Mouse (Mus musculus): Measurements from ENCODE around the gene Parvb. TPM values are rescaled to one million over a fixed set of nuclear protein-coding genes. Genes with fewer than 3 reads are reported as not detected.
A peak's percentile ranks its signal among the peaks of the same experiment; 100 is the strongest.

Parvb gene
- polyA plus RNA-seq, 1 experiment, result 103 TPM

GRCm38 (mm10) chr15:84291097-84291496, 59.3 kb downstream of the Parvb start:
- TF ChIP-seq FOSL1 (IDR thresholded peaks at IDR 0.05; ENCODE audit: insufficient read depth, low read length, poor library complexity, severe bottlenecking) (no peak), CTCF (IDR thresholded peaks at IDR 0.05; ENCODE audit: control insufficient read depth, insufficient read depth, insufficient read length) (no peak), MAX (IDR thresholded peaks at IDR 0.05) (no peak), CEBPB (IDR thresholded peaks at IDR 0.05; ENCODE audit: low read depth) (no peak), USF1 (IDR thresholded peaks at IDR 0.05; ENCODE audit: low read depth) (no peak)
- H3K36me3 ChIP-seq (ENCODE audit: control insufficient read depth, insufficient read depth), result peaks cover 92% of the 10 kb centered on the region
- H3K4me3 ChIP-seq (ENCODE audit: insufficient read depth, poor library complexity, severe bottlenecking), result no peak overlapping the region
- no peak overlapping the region for H3ac ChIP-seq (ENCODE audit: control insufficient read depth, insufficient read length, low read depth)
- no peaks in the 10 kb centered on the region for H3K27me3 ChIP-seq (ENCODE audit: control insufficient read depth, insufficient read depth, insufficient read length)
- no peaks in the 10 kb centered on the region for H3K79me2 ChIP-seq (ENCODE audit: control insufficient read depth, insufficient read depth)
- H3K79me3 ChIP-seq (ENCODE audit: low read depth), result no peaks in the 10 kb centered on the region

GRCm38 (mm10) chr15:84293590-84293989, 61.7 kb downstream of the Parvb start:
- H3K79me2 ChIP-seq (ENCODE audit: control insufficient read depth, insufficient read depth), result peaks cover 7% of the 10 kb centered on the region
- H3K4me3 ChIP-seq (ENCODE audit: insufficient read depth, poor library complexity, severe bottlenecking), result no peak overlapping the region
- no peaks in the 10 kb centered on the region for H3K79me3 ChIP-seq (ENCODE audit: low read depth)
- peaks cover 83% of the 10 kb centered on the region for H3K36me3 ChIP-seq (ENCODE audit: control insufficient read depth, insufficient read depth)
- no peak overlapping the region for H3ac ChIP-seq (ENCODE audit: control insufficient read depth, insufficient read length, low read depth)
- no peaks in the 10 kb centered on the region for H3K27me3 ChIP-seq (ENCODE audit: control insufficient read depth, insufficient read depth, insufficient read length)
- TF ChIP-seq CEBPB (IDR thresholded peaks at IDR 0.05; ENCODE audit: low read depth) (no peak), MYOD1 (IDR thresholded peaks at IDR 0.05; ENCODE audit: control insufficient read depth, insufficient read length, low read depth) (no peak), USF1 (IDR thresholded peaks at IDR 0.05; ENCODE audit: low read depth) (no peak), FOSL1 (IDR thresholded peaks at IDR 0.05; ENCODE audit: insufficient read depth, low read length, poor library complexity, severe bottlenecking) (no peak), MYOG (IDR thresholded peaks at IDR 0.05; ENCODE audit: control insufficient read depth, extremely low read depth, insufficient read length) (no peak), CTCF (IDR thresholded peaks at IDR 0.05; ENCODE audit: control insufficient read depth, insufficient read depth, insufficient read length) (no peak), MAX (IDR thresholded peaks at IDR 0.05) (no peak)

- H3ac ChIP-seq (ENCODE audit: control insufficient read depth, insufficient read length, low read depth), result no peak overlapping the region
- TF ChIP-seq MYOD1 (IDR thresholded peaks at IDR 0.05; ENCODE audit: control insufficient read depth, insufficient read length, low read depth) (no peak), USF1 (IDR thresholded peaks at IDR 0.05; ENCODE audit: low read depth) (no peak), FOSL1 (IDR thresholded peaks at IDR 0.05; ENCODE audit: insufficient read depth, low read length, poor library complexity, severe bottlenecking) (no peak), MYOG (IDR thresholded peaks at IDR 0.05; ENCODE audit: control insufficient read depth, extremely low read depth, insufficient read length) (no peak), MAX (IDR thresholded peaks at IDR 0.05) (no peak), CEBPB (IDR thresholded peaks at IDR 0.05; ENCODE audit: low read depth) (no peak), CTCF (IDR thresholded peaks at IDR 0.05; ENCODE audit: control insufficient read depth, insufficient read depth, insufficient read length) (no peak)
- H3K36me3 ChIP-seq (ENCODE audit: control insufficient read depth, insufficient read depth), result peaks cover 80% of the 10 kb centered on the region
- H3K27me3 ChIP-seq (ENCODE audit: control insufficient read depth, insufficient read depth, insufficient read length), result no peaks in the 10 kb centered on the region
- peaks cover 7% of the 10 kb centered on the region for H3K79me2 ChIP-seq (ENCODE audit: control insufficient read depth, insufficient read depth)
- H3K4me3 ChIP-seq (ENCODE audit: insufficient read depth, poor library complexity, severe bottlenecking), result no peak overlapping the region
- H3K79me3 ChIP-seq (ENCODE audit: low read depth), result no peaks in the 10 kb centered on the region
Measured at GRCm38 (mm10) chr15:84294391-84294790, 62.5 kb downstream of the Parvb start.

GRCm38 (mm10) chr15:84295225-84295624, 63.4 kb downstream of the Parvb start:
- TF ChIP-seq MAX (IDR thresholded peaks at IDR 0.05) (peak; percentile 80), MYOD1 (IDR thresholded peaks at IDR 0.05; ENCODE audit: control insufficient read depth, insufficient read length, low read depth) (no peak)
- no peaks in the 10 kb centered on the region for H3K27me3 ChIP-seq (ENCODE audit: control insufficient read depth, insufficient read depth, insufficient read length)
- H3ac ChIP-seq (ENCODE audit: control insufficient read depth, insufficient read length, low read depth), result no peak overlapping the region
- no peak overlapping the region for H3K4me3 ChIP-seq (ENCODE audit: insufficient read depth, poor library complexity, severe bottlenecking)
- H3K79me3 ChIP-seq (ENCODE audit: low read depth), result no peaks in the 10 kb centered on the region
- H3K79me2 ChIP-seq (ENCODE audit: control insufficient read depth, insufficient read depth), result peaks cover 7% of the 10 kb centered on the region
- peaks cover 80% of the 10 kb centered on the region for H3K36me3 ChIP-seq (ENCODE audit: control insufficient read depth, insufficient read depth)

- peaks cover 70% of the 10 kb centered on the region for H3K36me3 ChIP-seq (ENCODE audit: control insufficient read depth, insufficient read depth)
Measured at GRCm38 (mm10) chr15:84297454-84297853, 65.6 kb downstream of the Parvb start.

GRCm38 (mm10) chr15:84298804-84299370, 67.0 kb downstream of the Parvb start:
- Histone ChIP-seq H3K79me3 (ENCODE audit: low read depth) (no peaks in the 10 kb centered on the region), H3ac (ENCODE audit: control insufficient read depth, insufficient read length, low read depth) (no peak overlapping the region), H3K79me2 (ENCODE audit: control insufficient read depth, insufficient read depth) (peaks cover 7% of the 10 kb centered on the region), H3K36me3 (ENCODE audit: control insufficient read depth, insufficient read depth) (peaks cover 68% of the 10 kb centered on the region), H3K27me3 (ENCODE audit: control insufficient read depth, insufficient read depth, insufficient read length) (no peaks in the 10 kb centered on the region), H3K4me3 (ENCODE audit: insufficient read depth, poor library complexity, severe bottlenecking) (no peak overlapping the region)
- no peak for TF ChIP-seq MYOG (IDR thresholded peaks at IDR 0.05; ENCODE audit: control insufficient read depth, extremely low read depth, insufficient read length)
- TF ChIP-seq MAX (IDR thresholded peaks at IDR 0.05), result no peak
- no peak for TF ChIP-seq MYOD1 (IDR thresholded peaks at IDR 0.05; ENCODE audit: control insufficient read depth, insufficient read length, low read depth)
- TF ChIP-seq CEBPB (IDR thresholded peaks at IDR 0.05; ENCODE audit: low read depth), result no peak
- TF ChIP-seq USF1 (IDR thresholded peaks at IDR 0.05; ENCODE audit: low read depth), result no peak
- no peak for TF ChIP-seq CTCF (IDR thresholded peaks at IDR 0.05; ENCODE audit: control insufficient read depth, insufficient read depth, insufficient read length)
- TF ChIP-seq FOSL1 (IDR thresholded peaks at IDR 0.05; ENCODE audit: insufficient read depth, low read length, poor library complexity, severe bottlenecking), result no peak

More at GRCm38 (mm10) chr15:84297454-84297853, 65.6 kb downstream of the Parvb start:
- no peaks in the 10 kb centered on the region for H3K27me3 ChIP-seq (ENCODE audit: control insufficient read depth, insufficient read depth, insufficient read length)
- no peaks in the 10 kb centered on the region for H3K79me3 ChIP-seq (ENCODE audit: low read depth)
- peaks cover 7% of the 10 kb centered on the region for H3K79me2 ChIP-seq (ENCODE audit: control insufficient read depth, insufficient read depth)
- no peak overlapping the region for H3ac ChIP-seq (ENCODE audit: control insufficient read depth, insufficient read length, low read depth)
- no peak for TF ChIP-seq MYOD1 (IDR thresholded peaks at IDR 0.05; ENCODE audit: control insufficient read depth, insufficient read length, low read depth)
- TF ChIP-seq CEBPB (IDR thresholded peaks at IDR 0.05; ENCODE audit: low read depth), result peak; percentile 92
- H3K4me3 ChIP-seq (ENCODE audit: insufficient read depth, poor library complexity, severe bottlenecking), result no peak overlapping the region

Data from C2C12 (cell line).